Mouse (Mus musculus) intestine, embryonic 16.5 days (tissue): ENCODE measurements around the gene Uba1. TPM values are rescaled to one million over a fixed set of nuclear protein-coding genes. Genes with fewer than 3 reads are reported as not detected.

ENCODE experiments used
- ATAC-seq: fragments of 200-750 bp; cut with Nextera tagmentation; 2 replicates; pipeline ENCODE4 v1.8.0; 2017; ENCODE audit warnings: moderate TSS enrichment, moderate library complexity
- H3K27ac ChIP-seq: fragments of 300-500 bp; sonication (generic); 2 replicates; pipeline ENCODE4 v1.5.1; 2014; ENCODE audit warnings: mild to moderate bottlenecking, low read length
- H3K27me3 ChIP-seq: fragments of 300-500 bp; sonication (generic); replicated peaks from 2 replicates; pipeline ENCODE4 v1.6.1; 2014; ENCODE audit warnings: low read length, control low read depth, mixed read lengths; ENCODE audit not compliant: control insufficient read depth, insufficient read depth
- H3K36me3 ChIP-seq: fragments of 300-500 bp; sonication (generic); 2 replicates; pipeline ENCODE4 v1.6.1; 2014; ENCODE audit warnings: low read length, control low read depth; ENCODE audit not compliant: control insufficient read depth, insufficient read depth
- H3K4me1 ChIP-seq: fragments of 300-500 bp; sonication (generic); 2 replicates; pipeline ENCODE4 v1.6.1; 2014; ENCODE audit warnings: low read length, control low read depth, mixed read lengths; ENCODE audit not compliant: control insufficient read depth, insufficient read depth
- H3K4me2 ChIP-seq: fragments of 300-500 bp; sonication (generic); 2 replicates; pipeline ENCODE4 v1.6.1; 2014; ENCODE audit warnings: low read depth, low read length, control low read depth
- H3K4me3 ChIP-seq: fragments of 300-500 bp; sonication (generic); 2 replicates; pipeline ENCODE4 v1.5.1; 2014; ENCODE audit warnings: mild to moderate bottlenecking, low read length
- H3K9ac ChIP-seq: fragments of 300-500 bp; sonication (generic); 2 replicates; pipeline ENCODE4 v1.6.1; 2014; ENCODE audit warnings: low read depth, low read length
- H3K9me3 ChIP-seq: fragments of 300-500 bp; sonication (generic); 2 replicates; pipeline ENCODE4 v1.6.1; 2016; ENCODE audit warnings: low read length, control low read depth; ENCODE audit not compliant: control insufficient read depth
- WGBS: fragments of 180-500 bp; shearing (Covaris S2); extraction: QIAGEN DNeasy Blood & Tissue Kit; methylation state at CpG from one replicate; pipeline ENCODE4 v1.1.7; 2014; 5-methylcytosine and 5-hydroxymethylcytosine counted together
- polyA plus RNA-seq: library from polyadenylated mRNA; unstranded; fragments of >200 nt; fragmentation: Nextera tagmentation; extraction: Ambion mirVana; gene quantifications from 2 replicates; pipeline ENCODE4 v1.2.1, GENCODE M21; 2015

Gene Uba1
- polyA plus RNA-seq: 185 and 187 TPM in 2 replicates

DNA sequence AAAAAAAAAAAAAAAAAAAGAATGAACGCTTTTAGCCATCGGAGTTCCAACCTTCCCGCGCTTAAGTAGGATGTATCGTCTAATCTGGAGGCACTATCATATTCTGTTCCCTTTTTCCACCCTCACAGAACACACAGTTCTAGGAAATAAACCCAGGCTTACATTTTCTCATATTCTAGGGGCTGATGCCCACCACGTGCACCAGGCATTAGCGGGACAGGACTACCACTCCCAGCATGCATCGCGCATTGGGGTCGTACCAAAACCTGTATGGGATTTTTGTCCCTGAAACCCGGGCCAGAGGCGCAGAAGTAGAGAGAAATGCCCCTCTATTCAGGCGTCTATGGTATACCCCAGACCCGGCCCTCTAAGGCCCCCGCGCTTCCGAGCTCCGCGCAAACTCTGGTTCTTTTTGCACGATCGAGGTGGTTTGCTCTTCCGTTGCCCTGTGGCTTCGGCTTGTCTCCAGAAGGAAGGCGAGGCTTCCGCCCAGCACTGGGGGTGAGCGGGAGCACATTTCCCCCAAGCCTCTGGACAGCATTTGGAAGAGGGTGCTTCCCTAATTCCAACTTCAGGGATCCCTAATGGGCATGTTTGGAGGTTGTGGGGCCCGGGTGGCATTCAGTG, at the start of gene Uba1:
Uba1 (plus strand) TSS at position 301 of the 627 bp plus-strand sequence.
- 14% methylated on average over 27 of the region's 27 CpGs for WGBS
- Histone ChIP-seq H3K36me3 (no peaks in the 10 kb centered on the region), H3K9ac (peak within 1 kb of the TSS; percentile 69), H3K27ac (peak within 1 kb of the TSS; percentile 65; the same call in 1 of the 2 replicates), H3K4me2 (peak within 1 kb of the TSS; percentile 70), H3K4me3 (peak within 1 kb of the TSS; percentile 61), H3K4me1 (no peaks in the 10 kb centered on the region), H3K9me3 (no peaks in the 10 kb centered on the region), H3K27me3 (no peaks in the 10 kb centered on the region)
- ATAC-seq: peak; percentile 86

DNA sequence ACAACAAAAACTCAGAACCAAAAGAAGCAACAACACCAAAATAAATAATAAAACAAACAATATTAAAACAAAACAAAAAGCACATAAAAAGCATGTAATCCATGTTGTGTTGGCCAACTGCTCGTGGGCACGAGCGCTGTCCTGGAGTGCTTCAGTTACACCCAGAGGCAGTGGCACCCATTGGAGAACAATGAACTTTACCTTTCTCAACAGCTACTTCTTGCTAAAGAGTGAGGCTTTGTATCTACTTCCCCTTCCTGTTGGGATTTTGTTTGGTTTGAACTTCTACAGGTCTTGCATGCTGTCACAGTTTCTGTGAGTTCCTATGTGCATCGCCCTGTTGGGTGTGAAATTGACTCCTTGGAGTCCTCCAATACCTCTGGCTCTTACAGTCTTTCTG, 49.6 kb upstream of the Uba1 start:
- Histone ChIP-seq H3K4me3 (no peak overlapping the region), H3K9ac (no peak overlapping the region), H3K27me3 (no peaks in the 10 kb centered on the region), H3K9me3 (no peaks in the 10 kb centered on the region), H3K27ac (no peak overlapping the region), H3K4me2 (no peak overlapping the region), H3K4me1 (no peaks in the 10 kb centered on the region), H3K36me3 (no peaks in the 10 kb centered on the region)
- WGBS: 86% methylated on average over 4 of the region's 4 CpGs
- no peak for ATAC-seq

DNA sequence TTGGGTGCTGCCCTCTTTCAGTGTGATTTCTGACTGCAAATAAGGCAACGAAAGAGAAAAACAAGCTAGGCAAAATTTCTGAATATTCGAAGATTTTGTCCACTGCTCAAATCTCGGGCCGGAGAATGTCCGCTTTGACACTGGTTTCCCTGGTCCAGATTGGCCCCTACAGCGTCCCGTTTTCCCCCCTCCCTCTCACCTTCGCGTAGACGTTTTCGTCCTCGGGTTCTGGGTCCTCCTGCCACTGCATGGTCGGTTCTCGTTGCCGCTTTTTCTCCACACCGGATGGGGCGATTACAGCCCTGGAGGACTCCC, 41.3 kb upstream of the Uba1 start:
- Histone ChIP-seq H3K4me2 (peak overlapping the region; percentile 48; the same call in 1 of the 2 replicates), H3K9ac (peak overlapping the region; percentile 73), H3K36me3 (no peaks in the 10 kb centered on the region), H3K27ac (peak overlapping the region; percentile 83), H3K4me1 (no peaks in the 10 kb centered on the region), H3K9me3 (no peaks in the 10 kb centered on the region), H3K4me3 (peak overlapping the region; percentile 65), H3K27me3 (no peaks in the 10 kb centered on the region)
- ATAC-seq: no peak; the same call in 1 of the 2 replicates
- 10% methylated on average over 17 of the region's 17 CpGs for WGBS

GRCm38 (mm10) chrX:20617176-20617902, 40.8 kb upstream of the Uba1 start, which contains the start of the genes Rbm10 and Ndufb11:
Gene Rbm10 (plus strand): TSS chrX:20617503.
Gene Ndufb11 (minus strand): TSS chrX:20617619.
- no peaks in the 10 kb centered on the region for H3K27me3 ChIP-seq
- ATAC-seq: peak; percentile 99

DNA sequence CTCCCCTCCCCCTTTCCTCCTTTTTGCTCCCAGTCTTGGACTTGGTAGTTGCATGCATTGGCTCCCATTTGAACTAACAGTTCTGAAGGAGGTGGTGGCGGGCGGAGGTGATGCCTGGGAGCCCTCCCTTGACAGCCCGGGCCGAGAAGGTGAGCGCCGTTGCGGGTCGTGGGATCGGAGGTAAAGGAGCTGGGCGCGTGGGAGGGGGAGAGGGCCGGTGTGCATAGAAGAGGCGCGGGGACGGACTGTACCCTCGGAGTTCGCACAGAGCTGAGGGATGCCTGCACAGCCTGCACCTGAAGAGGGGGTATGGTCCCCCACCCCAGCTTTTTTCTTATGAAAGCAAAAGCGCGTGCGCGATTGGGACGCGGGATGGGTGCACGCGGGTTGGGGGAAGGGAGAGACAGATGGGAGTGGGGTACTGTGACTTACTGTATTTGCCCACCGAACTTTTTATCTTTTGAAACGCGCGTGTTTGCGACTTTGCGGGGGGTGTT, 40.2 kb upstream of the Uba1 start:
- H3K4me2 ChIP-seq: peak overlapping the region; percentile 52

More at GRCm38 (mm10) chrX:20617176-20617902, 40.8 kb upstream of the Uba1 start, which contains the start of the genes Rbm10 and Ndufb11:
- peak within 1 kb of the TSS; percentile 78 for H3K9ac ChIP-seq
- peak within 1 kb of the TSS; percentile 52 for H3K4me2 ChIP-seq
- no peaks in the 10 kb centered on the region for H3K4me1 ChIP-seq
- H3K4me3 ChIP-seq: peak within 1 kb of the TSS; percentile 65
- no peaks in the 10 kb centered on the region for H3K36me3 ChIP-seq
- H3K27ac ChIP-seq: peak within 1 kb of the TSS; percentile 83
- H3K9me3 ChIP-seq: no peaks in the 10 kb centered on the region
- 10% methylated on average over 49 of the region's 49 CpGs for WGBS

GRCm38 (mm10) chrX:20638141-20638540, 20.0 kb upstream of the Uba1 start:
- H3K36me3 ChIP-seq: no peaks in the 10 kb centered on the region
- no peak overlapping the region for H3K4me3 ChIP-seq
- H3K27ac ChIP-seq: no peak overlapping the region
- no peaks in the 10 kb centered on the region for H3K27me3 ChIP-seq
- 0 out of 2 replicates have a peak, but pooled peaks have one; percentile 50 for ATAC-seq
- 86% methylated on average over 2 of the region's 2 CpGs for WGBS
- H3K4me1 ChIP-seq: no peaks in the 10 kb centered on the region
- H3K9ac ChIP-seq: no peak overlapping the region
- H3K9me3 ChIP-seq: no peaks in the 10 kb centered on the region
- no peak overlapping the region for H3K4me2 ChIP-seq

More for the DNA sequence above, 40.2 kb upstream of the Uba1 start:
- 18% methylated on average over 31 of the region's 31 CpGs for WGBS
- H3K27me3 ChIP-seq: no peaks in the 10 kb centered on the region
- H3K4me3 ChIP-seq: peak overlapping the region; percentile 65
- peak overlapping the region; percentile 73 for H3K27ac ChIP-seq
- H3K9ac ChIP-seq: peak overlapping the region; percentile 78
- peak; percentile 33 for ATAC-seq
- H3K9me3 ChIP-seq: no peaks in the 10 kb centered on the region
- no peaks in the 10 kb centered on the region for H3K36me3 ChIP-seq
- H3K4me1 ChIP-seq: no peaks in the 10 kb centered on the region

DNA sequence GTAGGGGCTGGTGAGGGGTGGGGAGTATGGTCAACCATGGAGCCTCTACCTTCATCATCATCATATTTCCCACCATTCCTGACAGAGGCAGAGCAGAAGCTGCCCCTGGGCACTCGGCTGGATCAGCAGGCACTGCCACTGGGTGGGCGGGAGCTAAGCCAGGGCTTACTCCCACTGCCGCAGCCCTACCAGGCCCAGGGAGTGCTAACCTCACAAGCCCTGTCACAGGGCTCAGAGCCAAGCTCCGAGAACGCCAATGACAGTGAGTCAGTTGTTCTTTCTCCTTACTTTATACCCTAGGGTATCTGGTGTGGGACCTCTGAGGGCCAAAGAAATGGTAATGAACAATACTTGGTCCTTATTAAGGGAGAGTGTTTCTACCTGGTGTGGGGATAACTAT, 13.3 kb upstream of the Uba1 start:
- Histone ChIP-seq H3K4me1 (no peaks in the 10 kb centered on the region), H3K9me3 (no peaks in the 10 kb centered on the region), H3K36me3 (no peaks in the 10 kb centered on the region), H3K4me2 (no peak overlapping the region), H3K27ac (no peak overlapping the region), H3K27me3 (no peaks in the 10 kb centered on the region), H3K9ac (no peak overlapping the region), H3K4me3 (no peak overlapping the region)
- WGBS: 78% methylated on average over 5 of the region's 5 CpGs
- no peak for ATAC-seq

DNA sequence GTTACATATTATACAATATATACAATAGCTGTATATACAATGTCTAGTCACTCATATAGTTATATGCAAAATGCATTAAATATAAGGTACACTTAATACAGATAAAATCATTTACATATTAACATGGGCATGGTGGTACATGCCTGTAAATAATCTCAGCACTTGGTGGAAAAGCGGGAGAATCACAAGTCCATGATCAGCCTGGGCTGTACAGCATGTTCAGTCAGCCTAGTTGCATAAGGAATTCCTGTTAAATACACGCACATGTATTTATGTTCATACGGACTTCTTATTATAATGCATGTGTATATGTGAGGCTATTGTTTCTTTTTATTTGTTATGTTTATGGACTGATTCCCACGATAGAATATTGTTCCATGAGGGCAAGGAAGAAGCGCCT, 533 bp upstream of the Uba1 start:
- 0 out of 2 replicates have a peak, but pooled peaks have one; percentile 1 for ATAC-seq
- Histone ChIP-seq H3K27me3 (no peaks in the 10 kb centered on the region), H3K27ac (no peak overlapping the region), H3K4me2 (peak overlapping the region; percentile 48), H3K4me1 (no peaks in the 10 kb centered on the region), H3K4me3 (peak overlapping the region; percentile 61), H3K9ac (no peak overlapping the region), H3K9me3 (no peaks in the 10 kb centered on the region), H3K36me3 (no peaks in the 10 kb centered on the region)
- 21% methylated on average over 5 of the region's 5 CpGs for WGBS

DNA sequence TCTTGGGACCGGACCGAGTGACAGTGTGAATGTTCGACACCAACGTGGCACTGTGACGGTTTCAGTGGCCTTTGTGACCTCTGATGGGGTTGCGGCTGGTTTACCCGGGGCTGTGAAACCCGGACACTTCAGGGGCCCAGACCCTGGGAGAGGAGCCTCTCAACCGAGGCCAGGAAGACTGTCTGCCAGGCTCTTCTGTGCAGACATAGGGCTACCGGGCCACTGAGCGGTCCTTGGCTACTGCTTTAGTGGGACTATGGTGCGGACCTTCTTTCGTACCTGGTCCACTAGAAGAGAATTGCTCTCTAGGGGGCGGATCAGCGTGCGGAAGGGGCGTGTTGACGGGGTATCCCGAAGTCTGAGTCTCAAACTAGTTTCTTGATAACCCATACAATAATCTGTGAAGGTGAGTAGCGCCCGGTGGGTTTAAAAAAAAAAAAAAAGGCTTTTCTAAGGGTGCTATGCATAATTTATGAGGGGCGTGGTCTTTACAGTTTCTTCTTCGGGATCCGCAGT, 823 bp downstream of the Uba1 start:
- Histone ChIP-seq H3K4me2 (peak overlapping the region; percentile 70), H3K27ac (peak overlapping the region; percentile 65; the same call in 1 of the 2 replicates), H3K4me1 (no peaks in the 10 kb centered on the region), H3K9me3 (no peaks in the 10 kb centered on the region), H3K9ac (peak overlapping the region; percentile 69), H3K4me3 (peak overlapping the region; percentile 61), H3K36me3 (no peaks in the 10 kb centered on the region), H3K27me3 (no peaks in the 10 kb centered on the region)
- ATAC-seq: peak; percentile 14
- 14% methylated on average over 24 of the region's 24 CpGs for WGBS
